Mouse (Mus musculus): ENCODE data around the gene Atxn7. TPM values are rescaled to one million over a fixed set of nuclear protein-coding genes. Genes with fewer than 3 reads are reported as not detected.

Atxn7 gene
- polyA plus RNA-seq, 1 experiment from 2014 or later, result 4.0 TPM

DNA sequence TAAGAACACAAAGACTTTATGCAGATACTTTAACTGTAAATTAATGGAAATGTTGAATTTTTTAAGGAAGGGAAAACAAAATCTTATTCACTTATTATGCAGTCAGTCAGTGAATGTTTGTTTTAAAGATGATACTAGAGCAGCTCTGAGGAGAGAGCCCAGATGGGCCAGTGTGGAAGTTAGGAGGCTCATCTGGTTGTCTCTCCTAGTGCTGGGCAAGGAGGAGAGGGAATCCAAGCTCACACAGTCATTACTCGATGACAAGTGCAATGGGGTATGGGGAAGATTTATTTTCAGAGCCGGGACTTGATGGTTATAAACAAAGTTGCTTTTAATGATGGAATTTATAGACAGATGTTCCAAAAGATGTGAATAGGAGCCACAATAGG, 143.7 kb downstream of the Atxn7 start:
- TF ChIP-seq CTCF (IDR thresholded peaks at IDR 0.05; ENCODE audit: low read depth), result no peak
- ATAC-seq (replicated peaks; ENCODE audit: low FRiP score, low read depth), result no peak
- no peak overlapping the region for H3K9ac ChIP-seq (ENCODE audit: low read depth, low read length)
- H3K36me3 ChIP-seq (ENCODE audit: insufficient read depth, low read length), result 0 out of 2 replicates have a peak, but pooled peaks cover 10% of the 10 kb centered on the region
- DNase-seq (ENCODE audit: low spot score), result no peak
- H3K27ac ChIP-seq, result no peak overlapping the region
- 29% methylated on average over 2 of the region's 2 CpGs for WGBS
- H3K4me2 ChIP-seq (ENCODE audit: low read length), result no peak overlapping the region
- H3K4me3 ChIP-seq (replicated peaks; ENCODE audit: low read depth, low read length), result no peak overlapping the region
- H3K27me3 ChIP-seq (ENCODE audit: insufficient read depth, low read length), result no peaks in the 10 kb centered on the region
- no peaks in the 10 kb centered on the region for H3K9me3 ChIP-seq (replicated peaks; ENCODE audit: low read length)
- H3K4me1 ChIP-seq (replicated peaks; ENCODE audit: insufficient read depth, low read length), result no peaks in the 10 kb centered on the region

DNA sequence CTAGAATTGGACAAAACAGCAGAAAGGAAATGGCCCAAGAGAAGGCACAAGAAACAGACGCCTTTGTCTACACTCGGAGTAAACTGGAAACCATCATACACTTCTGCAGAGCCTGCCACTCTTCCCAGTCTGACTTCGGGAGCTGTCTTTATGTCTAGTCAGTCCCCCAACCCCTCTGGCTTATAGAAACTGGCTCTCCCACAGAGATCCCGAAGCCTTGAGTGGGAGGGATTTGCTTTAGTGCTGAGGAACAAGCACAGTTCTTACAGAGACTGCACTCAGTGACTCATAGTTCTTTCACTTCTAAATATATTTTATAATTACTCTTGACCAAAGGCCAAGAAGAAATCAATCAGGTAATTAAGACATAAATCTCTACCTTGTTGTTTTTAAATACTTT, 149.5 kb downstream of the Atxn7 start:
- no peaks in the 10 kb centered on the region for H3K4me1 ChIP-seq (replicated peaks; ENCODE audit: insufficient read depth, low read length)
- no peak for TF ChIP-seq CTCF (IDR thresholded peaks at IDR 0.05; ENCODE audit: low read depth)
- H3K4me3 ChIP-seq (replicated peaks; ENCODE audit: low read depth, low read length), result no peak overlapping the region
- WGBS, result 73% methylated on average over 4 of the region's 4 CpGs
- H3K27ac ChIP-seq, result no peak overlapping the region
- H3K36me3 ChIP-seq (ENCODE audit: insufficient read depth, low read length), result peaks cover 37% of the 10 kb centered on the region
- H3K27me3 ChIP-seq (ENCODE audit: insufficient read depth, low read length), result no peaks in the 10 kb centered on the region
- no peaks in the 10 kb centered on the region for H3K9me3 ChIP-seq (replicated peaks; ENCODE audit: low read length)
- no peak for ATAC-seq (replicated peaks; ENCODE audit: low FRiP score, low read depth)
- no peak overlapping the region for H3K4me2 ChIP-seq (ENCODE audit: low read length)
- DNase-seq (ENCODE audit: low spot score), result no peak
- H3K9ac ChIP-seq (ENCODE audit: low read depth, low read length), result no peak overlapping the region

DNA sequence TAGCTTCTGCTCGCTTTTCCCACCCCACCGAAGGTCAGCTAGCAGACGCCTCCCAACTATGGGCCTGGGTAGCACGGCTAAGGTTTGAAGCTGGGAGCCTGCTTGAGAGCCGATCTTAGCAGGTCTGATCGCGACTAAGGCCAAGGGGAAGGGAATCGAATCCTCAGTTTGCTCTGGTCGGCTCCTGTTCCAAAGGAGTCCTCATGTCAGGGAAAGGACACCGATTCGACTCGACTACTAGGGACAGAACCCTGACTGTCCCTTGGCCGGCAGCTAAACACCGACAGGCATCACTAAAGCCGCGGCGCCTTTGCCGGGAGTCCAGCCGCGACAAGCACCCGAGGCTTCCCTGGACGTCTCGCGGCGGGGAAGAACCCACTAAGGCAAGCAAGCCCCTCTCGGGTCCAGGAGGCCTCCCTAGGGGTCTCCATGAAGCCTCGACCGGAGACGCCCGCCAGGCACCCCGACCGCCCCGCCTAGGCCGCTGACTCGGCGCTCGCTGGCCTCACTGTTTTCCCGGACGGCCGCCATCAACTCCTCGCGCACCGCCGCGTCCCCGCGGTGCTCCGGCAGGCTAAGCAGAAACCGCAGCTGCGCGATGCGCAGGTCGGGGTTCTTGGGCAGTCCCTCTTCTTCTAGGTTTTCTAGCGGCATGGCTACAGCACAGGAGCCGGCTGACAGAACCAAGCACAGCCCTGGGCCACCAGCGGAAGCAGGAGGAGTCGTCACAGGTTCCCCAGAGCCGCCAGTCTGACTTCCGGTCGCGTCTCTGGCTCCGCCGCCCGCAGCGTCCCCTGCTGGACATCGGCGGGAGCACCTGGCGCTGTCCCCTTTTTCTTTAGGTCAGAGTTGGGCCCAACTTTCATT, 159.2 kb downstream of the Atxn7 start, which contains the start of gene Psmd6:
Gene Psmd6 (minus strand): TSS at position 755 of the 867 bp plus-strand sequence.
- WGBS, result under 1% methylated on average over 58 of the region's 68 CpGs
- Histone ChIP-seq H3K36me3 (ENCODE audit: insufficient read depth, low read length) (peaks cover 9% of the 10 kb centered on the region; the same call in 1 of the 2 replicates), H3K4me1 (replicated peaks; ENCODE audit: insufficient read depth, low read length) (no peaks in the 10 kb centered on the region), H3K9ac (ENCODE audit: low read depth, low read length) (peak within 1 kb of the TSS; percentile 97), H3K27ac (peak within 1 kb of the TSS; percentile 86), H3K4me3 (replicated peaks; ENCODE audit: low read depth, low read length) (peak within 1 kb of the TSS; percentile 98), H3K27me3 (ENCODE audit: insufficient read depth, low read length) (no peaks in the 10 kb centered on the region), H3K9me3 (replicated peaks; ENCODE audit: low read length) (no peaks in the 10 kb centered on the region), H3K4me2 (ENCODE audit: low read length) (peak within 1 kb of the TSS; percentile 88)
- peak; percentile 96 for TF ChIP-seq CTCF (IDR thresholded peaks at IDR 0.05; ENCODE audit: low read depth)
- ATAC-seq (replicated peaks; ENCODE audit: low FRiP score, low read depth) (peak; percentile 96), DNase-seq (ENCODE audit: low spot score) (peak; percentile 93)

Other genes starting within 250 kb of the Atxn7 start
- gene Gm281, start 47.0 kb upstream of the Atxn7 start, polyA plus RNA-seq (2015; fragmentation: Nextera tagmentation; extraction: Ambion mirVana), result not detected in 2 replicates
- 211 and 212 TPM in 2 replicates for gene Thoc7, start 412 bp downstream of the Atxn7 start, polyA plus RNA-seq (2015; fragmentation: Nextera tagmentation; extraction: Ambion mirVana)
- gene Psmd6, start 159.5 kb downstream of the Atxn7 start, polyA plus RNA-seq (2015; fragmentation: Nextera tagmentation; extraction: Ambion mirVana), result 216 and 226 TPM in 2 replicates
- not detected in 2 replicates for gene Olfr720, start 225.4 kb downstream of the Atxn7 start, polyA plus RNA-seq (2015; fragmentation: Nextera tagmentation; extraction: Ambion mirVana)